Mouse (Mus musculus) olfactory bulb, adult 2 months (tissue): ENCODE results near the gene Spon2. TPM values are rescaled to one million over a fixed set of nuclear protein-coding genes. Genes with fewer than 3 reads are reported as not detected.

Experiments used
- H3K27ac ChIP-seq: fragments of 200-500 bp; 2 replicates; pipeline ENCODE4 v1.5.1; 2012; ENCODE audit warnings: low read depth, low read length; ENCODE audit not compliant: insufficient read depth
- H3K4me1 ChIP-seq: fragments of 200-500 bp; 2 replicates; pipeline ENCODE4 v1.6.1; 2012; ENCODE audit warnings: low read length; ENCODE audit not compliant: control insufficient read depth, insufficient read depth
- H3K4me3 ChIP-seq: fragments of 200-500 bp; 2 replicates; pipeline ENCODE4 v1.5.1; 2012; ENCODE audit warnings: mild to moderate bottlenecking, low read depth, low read length, moderate library complexity; ENCODE audit not compliant: insufficient read depth
- CTCF ChIP-seq: fragments of 200-500 bp; IDR thresholded peaks from 2 replicates; pipeline ENCODE4 v1.5.1; 2012; ENCODE audit warnings: low read depth, mild to moderate bottlenecking, low read length, moderate library complexity; ENCODE audit not compliant: insufficient read depth
- POLR2A ChIP-seq: fragments of 200-500 bp; IDR thresholded peaks from 2 replicates; pipeline ENCODE4 v1.6.1; 2012; ENCODE audit warnings: mild to moderate bottlenecking, low read depth, low read length, moderate library complexity; ENCODE audit not compliant: insufficient read depth
- WGBS: fragments of 180-500 bp; shearing (Covaris S2); methylation state at CpG from one replicate; pipeline ENCODE4 v1.1.7; 2018; 5-methylcytosine and 5-hydroxymethylcytosine counted together
- polyA plus RNA-seq: library from polyadenylated mRNA; stranded (reverse); fragments of >200 nt; gene quantifications from 2 replicates; pipeline ENCODE4 v1.2.4, GENCODE M21; 2012; ENCODE audit warnings: low replicate concordance; ENCODE audit not compliant: missing spikeins, insufficient read depth, insufficient read length

Gene Spon2
- polyA plus RNA-seq, 1 experiment: not detected

- 49% methylated on average over 10 of the region's 10 CpGs for WGBS
- TF ChIP-seq POLR2A (no peak), CTCF (no peak)
- no peak overlapping the region for H3K4me3 ChIP-seq
- peaks cover 33% of the 10 kb centered on the region for H3K4me1 ChIP-seq
- H3K27ac ChIP-seq: no peak overlapping the region
Measured at GRCm38 (mm10) chr5:33220350-33221044, 2.2 kb upstream of the Spon2 start.

DNA sequence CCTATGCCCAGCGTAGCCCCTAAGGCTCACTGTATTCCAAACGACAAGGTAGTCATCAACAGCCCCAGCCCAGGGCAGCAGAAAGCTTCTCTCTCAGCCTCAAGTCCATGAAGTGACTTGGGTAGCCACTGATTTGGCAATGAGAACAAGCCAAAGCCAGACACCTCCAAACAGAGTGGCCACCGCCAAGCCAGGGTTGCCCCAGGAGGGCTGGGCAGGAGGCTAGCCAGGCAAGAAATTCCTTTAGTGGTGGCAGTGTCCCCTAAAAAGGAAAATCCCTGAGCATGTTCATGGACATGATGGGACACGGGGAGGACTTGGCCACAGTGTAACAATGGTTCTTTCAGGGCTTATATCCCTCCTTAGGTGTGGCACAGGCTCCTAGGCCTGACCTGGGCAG is 1.6 kb upstream of the Spon2 start:
- peaks cover 33% of the 10 kb centered on the region for H3K4me1 ChIP-seq
- TF ChIP-seq POLR2A (no peak), CTCF (no peak)
- WGBS: 91% methylated on average over 4 of the region's 4 CpGs
- H3K27ac ChIP-seq: no peak overlapping the region
- H3K4me3 ChIP-seq: no peak overlapping the region

GRCm38 (mm10) chr5:33218746-33219449 is 643 bp upstream of the Spon2 start:
- Histone ChIP-seq H3K4me1 (peaks cover 33% of the 10 kb centered on the region), H3K27ac (no peak overlapping the region), H3K4me3 (no peak overlapping the region)
- 71% methylated on average over 20 of the region's 20 CpGs for WGBS
- TF ChIP-seq POLR2A (no peak), CTCF (no peak)

DNA sequence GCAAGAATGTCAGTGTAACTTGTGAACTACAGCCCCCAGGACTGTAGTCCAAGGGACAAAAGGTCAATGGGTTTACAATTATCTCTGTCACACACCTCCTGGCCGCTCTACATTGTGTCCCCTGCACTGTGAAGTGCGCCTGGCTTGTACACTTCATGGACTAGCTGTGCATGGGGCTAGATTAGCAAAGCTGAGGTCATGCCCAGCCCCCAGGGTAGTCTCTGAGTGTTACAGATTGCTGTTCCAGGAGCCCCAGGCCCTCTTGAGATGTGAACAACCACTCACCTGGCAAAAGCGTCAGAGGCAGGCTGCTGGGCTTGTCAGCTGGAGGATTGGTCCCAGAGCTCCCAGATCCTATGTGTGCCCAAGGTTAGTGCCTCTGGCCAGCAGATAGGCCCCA is 592 bp downstream of the Spon2 start:
- 82% methylated on average over 3 of the region's 3 CpGs for WGBS
- peaks cover 33% of the 10 kb centered on the region for H3K4me1 ChIP-seq
- H3K4me3 ChIP-seq: no peak overlapping the region
- no peak for TF ChIP-seq CTCF
- no peak for TF ChIP-seq POLR2A
- no peak overlapping the region for H3K27ac ChIP-seq

GRCm38 (mm10) chr5:33214723-33215122 is 3.5 kb downstream of the Spon2 start:
- Histone ChIP-seq H3K27ac (no peak overlapping the region), H3K4me1 (peaks cover 18% of the 10 kb centered on the region), H3K4me3 (no peak overlapping the region)
- WGBS: 78% methylated on average over 4 of the region's 4 CpGs
- TF ChIP-seq CTCF (no peak), POLR2A (no peak)

DNA sequence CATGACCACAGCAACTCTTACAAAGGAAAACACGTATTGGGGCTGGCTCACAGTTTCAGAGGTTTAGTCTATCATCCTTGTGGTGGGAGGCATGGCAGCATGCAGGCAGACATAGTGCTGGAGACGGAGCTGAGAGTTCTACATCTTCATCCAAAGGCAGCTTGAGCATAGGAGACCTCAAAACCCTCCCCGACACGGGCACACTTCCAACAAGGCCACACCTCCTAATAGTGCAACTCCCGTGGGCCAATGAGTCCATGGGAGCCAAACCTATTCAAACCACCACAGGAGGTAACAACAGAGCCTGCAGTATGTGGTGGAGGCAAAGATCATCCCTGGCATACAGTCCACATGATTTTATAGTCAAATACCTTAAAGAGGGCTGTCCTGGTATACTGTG is 7.0 kb downstream of the Spon2 start:
- 74% methylated on average over 5 of the region's 5 CpGs for WGBS
- no peak overlapping the region for H3K27ac ChIP-seq
- H3K4me1 ChIP-seq: no peaks in the 10 kb centered on the region
- TF ChIP-seq CTCF (no peak), POLR2A (no peak)
- no peak overlapping the region for H3K4me3 ChIP-seq

- 66% methylated on average over 3 of the region's 3 CpGs for WGBS
- no peak overlapping the region for H3K27ac ChIP-seq
- H3K4me3 ChIP-seq: no peak overlapping the region
- no peak for TF ChIP-seq CTCF
- no peak for TF ChIP-seq POLR2A
- no peaks in the 10 kb centered on the region for H3K4me1 ChIP-seq
Measured at GRCm38 (mm10) chr5:33210515-33210914, 7.7 kb downstream of the Spon2 start.

GRCm38 (mm10) chr5:33208533-33209245 is 9.6 kb downstream of the Spon2 start:
- no peak overlapping the region for H3K4me3 ChIP-seq
- TF ChIP-seq POLR2A (no peak), CTCF (no peak)
- 82% methylated on average over 14 of the region's 14 CpGs for WGBS
- no peak overlapping the region for H3K27ac ChIP-seq
- H3K4me1 ChIP-seq: no peaks in the 10 kb centered on the region

DNA sequence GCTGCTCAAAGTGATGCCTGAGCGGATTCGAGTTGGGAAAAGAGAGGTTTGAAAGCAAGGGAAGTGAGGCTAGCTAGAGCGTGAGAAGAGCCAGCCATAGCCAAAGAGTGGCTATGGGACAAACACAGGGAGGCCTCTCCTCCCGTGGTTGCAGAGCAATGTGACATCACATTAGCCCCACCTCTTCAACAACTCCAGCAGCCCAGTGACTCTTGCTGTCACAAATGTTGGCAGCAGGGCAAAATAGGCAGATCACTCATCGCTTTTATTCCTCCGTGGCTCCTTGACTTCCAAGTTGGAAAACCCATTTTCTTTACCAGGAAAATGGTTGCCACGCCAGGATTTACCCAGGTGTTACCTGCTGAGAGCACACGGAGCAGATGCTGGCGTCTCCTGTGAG is 11.1 kb downstream of the Spon2 start:
- Histone ChIP-seq H3K4me3 (no peak overlapping the region), H3K4me1 (no peaks in the 10 kb centered on the region), H3K27ac (no peak overlapping the region)
- TF ChIP-seq CTCF: no peak
- TF ChIP-seq POLR2A: no peak
- WGBS: 60% methylated on average over 9 of the region's 9 CpGs

DNA sequence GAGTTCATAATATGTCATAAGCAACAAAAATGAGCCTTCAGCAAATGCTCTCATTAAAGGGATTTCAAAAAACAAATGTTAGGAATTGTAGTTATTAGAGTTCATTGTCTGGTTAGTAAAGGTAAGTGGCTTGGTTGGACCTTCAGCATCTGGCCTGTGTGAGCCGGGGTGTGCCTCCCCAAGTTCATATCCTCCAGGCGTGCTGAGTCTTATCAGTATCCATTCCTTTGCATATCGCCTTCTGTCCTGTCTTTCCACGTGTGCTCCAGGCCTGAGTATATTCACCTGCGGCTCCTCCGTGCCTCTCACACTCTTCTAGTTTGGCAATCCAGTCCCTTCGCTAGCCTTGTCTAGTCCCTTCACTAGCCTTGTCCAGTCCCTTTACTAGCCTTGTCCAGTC is 11.9 kb downstream of the Spon2 start:
- Histone ChIP-seq H3K27ac (no peak overlapping the region), H3K4me1 (no peaks in the 10 kb centered on the region), H3K4me3 (no peak overlapping the region)
- TF ChIP-seq POLR2A (no peak), CTCF (no peak)
- 96% methylated on average over 7 of the region's 7 CpGs for WGBS
